Mouse (Mus musculus) activated CD4-positive, CD25-positive, alpha-beta regulatory T cell, adult 9 weeks (primary cell): ENCODE measurements around the gene Lig3. TPM values are rescaled to one million over a fixed set of nuclear protein-coding genes. Genes with fewer than 3 reads are reported as not detected.

Source experiments
- polyA plus RNA-seq: library from polyadenylated mRNA; unstranded; fragments of 100-300 nt; shearing (Covaris generic); gene quantifications from one replicate; pipeline ENCODE4 v1.2.1, GENCODE M21; 2017

Gene Lig3
- 40.9 TPM for polyA plus RNA-seq

DNA sequence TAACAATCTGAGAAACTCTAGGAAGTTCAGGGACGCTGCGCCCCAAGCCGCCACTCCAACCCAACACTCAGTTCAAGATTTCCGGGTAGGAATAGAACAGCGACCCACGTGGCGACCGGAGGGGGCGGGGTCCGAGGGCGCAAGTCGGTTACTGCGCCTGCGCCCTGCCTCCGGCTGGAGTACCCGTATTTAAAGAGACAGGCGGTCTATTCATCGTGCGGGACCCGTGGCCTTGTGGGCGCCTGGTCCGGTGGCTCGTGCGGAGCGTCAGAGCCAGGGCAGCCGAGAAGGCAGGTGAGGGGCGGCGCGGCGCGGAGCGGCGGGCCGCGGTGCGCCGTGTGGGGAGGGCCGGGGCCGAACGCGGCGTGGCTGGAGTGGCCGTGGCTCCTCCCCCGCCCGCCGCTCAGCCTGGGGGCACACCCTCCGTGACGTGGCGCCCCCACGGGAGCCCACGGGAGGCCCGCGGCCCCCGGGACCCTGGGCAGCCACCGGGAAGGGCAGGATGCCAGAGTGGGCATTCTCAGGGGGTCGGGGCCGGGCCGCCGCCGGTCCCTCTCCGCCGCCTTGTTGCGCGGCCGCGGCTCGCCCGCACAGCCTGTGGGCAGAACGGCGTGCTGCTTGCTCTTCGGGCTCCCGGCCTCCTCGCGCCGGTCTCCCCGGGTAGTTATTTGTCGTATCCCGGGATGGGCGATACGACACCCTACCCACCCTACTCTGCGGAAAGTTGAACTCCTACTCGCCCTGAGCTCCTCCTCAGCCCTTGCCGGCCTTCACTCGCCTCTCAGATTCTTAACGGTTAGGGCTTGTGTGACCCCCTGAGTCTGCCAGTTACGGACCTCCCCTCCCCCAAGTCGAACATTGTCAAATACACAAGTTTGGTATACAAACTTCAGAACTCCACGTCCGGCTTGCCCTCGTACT lies at the start of gene Lig3:
Gene Lig3 (plus strand): TSS at position 126 of the 921 bp plus-strand sequence.

DNA sequence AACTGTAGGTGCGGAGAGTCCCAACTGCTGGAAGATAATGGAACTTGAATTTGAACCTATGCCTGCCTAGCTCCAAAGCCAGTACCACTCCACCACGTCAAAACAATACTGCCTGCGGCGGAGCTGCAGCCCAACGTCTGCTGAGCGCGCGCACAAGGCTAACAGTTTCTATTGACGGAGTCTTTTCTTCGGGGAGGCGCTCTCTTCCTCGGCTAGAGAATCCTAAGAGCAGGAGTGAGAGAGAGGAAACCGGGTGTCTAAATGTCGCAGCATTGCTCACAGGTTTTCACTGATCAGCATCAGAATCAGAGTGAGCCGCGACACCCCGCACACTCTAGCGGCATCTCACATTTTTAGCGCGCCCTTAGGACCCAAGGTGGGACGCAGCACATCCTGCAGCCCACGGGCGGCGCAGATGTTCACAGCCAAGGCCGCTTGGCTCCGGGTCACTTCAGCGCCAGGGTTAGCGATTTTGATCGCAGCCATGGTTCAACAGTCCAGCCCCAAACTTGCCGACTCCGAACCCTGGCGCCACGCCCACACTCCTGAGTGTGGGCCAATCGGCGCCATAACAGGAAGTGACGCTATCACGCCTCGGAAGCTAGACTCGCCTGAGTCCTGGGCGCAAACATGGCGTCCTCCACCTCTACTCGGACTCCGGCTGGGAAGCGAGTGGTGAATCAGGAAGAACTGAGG lies 17.0 kb upstream of the Lig3 start, which contains the start of the genes Cct6b and Zfp830:
Gene Cct6b (minus strand): TSS at position 580 of the 696 bp plus-strand sequence.
Gene Zfp830 (plus strand): TSS at position 604 of the 696 bp plus-strand sequence.

Other genes with a start within 250 kb of the Lig3 start
- 0.15 TPM for gene Cct6b, start 16.8 kb upstream of the Lig3 start, polyA plus RNA-seq
- 37.4 TPM for gene Zfp830, start 16.8 kb upstream of the Lig3 start, polyA plus RNA-seq
- 13.2 TPM for gene Rffl, start 90.1 kb downstream of the Lig3 start, polyA plus RNA-seq
- 35.0 TPM for gene Rad51d, start 109.5 kb downstream of the Lig3 start, polyA plus RNA-seq
- gene Fndc8, start 111.0 kb downstream of the Lig3 start, polyA plus RNA-seq, result 0.24 TPM
- gene Nle1, start 127.3 kb downstream of the Lig3 start, polyA plus RNA-seq, result 36.6 TPM
- gene Unc45b, start 129.4 kb downstream of the Lig3 start, polyA plus RNA-seq, result not detected
- 53.0 TPM for gene Slfn5, start 170.2 kb downstream of the Lig3 start, polyA plus RNA-seq
- 23.4 TPM for gene Slfn9, start 210.7 kb downstream of the Lig3 start, polyA plus RNA-seq
- 148 TPM for gene Slfn8, start 239.7 kb downstream of the Lig3 start, polyA plus RNA-seq